Mouse (Mus musculus): ENCODE results near the gene Pbx1.

Gene Pbx1

DNA sequence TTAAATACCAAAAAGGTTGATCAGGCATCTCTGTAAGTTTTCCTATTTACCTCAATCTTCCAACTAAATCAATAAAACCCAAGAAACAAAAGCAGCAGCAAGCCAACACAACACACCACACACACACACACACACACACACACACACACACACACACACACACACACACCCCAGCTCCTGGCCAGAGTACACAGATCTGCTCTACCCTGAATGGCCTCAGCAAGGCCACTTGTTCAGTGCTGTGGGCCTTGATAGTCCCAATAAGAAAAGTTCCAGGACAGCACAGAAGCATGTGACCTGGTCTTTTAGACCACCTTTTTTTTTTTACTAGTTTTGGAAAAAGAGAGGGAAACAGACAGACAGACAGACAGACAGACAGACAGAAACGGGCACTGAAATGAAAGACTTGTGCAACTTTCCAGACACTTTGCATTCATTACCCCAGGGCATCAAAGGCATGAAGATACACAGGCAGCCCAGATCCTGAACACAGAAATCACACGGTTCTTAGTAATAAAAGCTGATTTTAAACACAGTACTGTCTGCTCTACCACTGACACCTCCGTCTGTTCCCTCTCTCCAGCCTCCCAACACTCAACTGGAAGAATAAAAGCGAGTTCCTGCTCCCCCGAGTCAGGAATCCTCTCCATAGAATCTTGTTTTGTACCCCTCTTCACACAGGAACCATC is 6.9 kb downstream of the Pbx1 start:
- no peak for DNase-seq (ENCODE audit: low spot score)

DNA sequence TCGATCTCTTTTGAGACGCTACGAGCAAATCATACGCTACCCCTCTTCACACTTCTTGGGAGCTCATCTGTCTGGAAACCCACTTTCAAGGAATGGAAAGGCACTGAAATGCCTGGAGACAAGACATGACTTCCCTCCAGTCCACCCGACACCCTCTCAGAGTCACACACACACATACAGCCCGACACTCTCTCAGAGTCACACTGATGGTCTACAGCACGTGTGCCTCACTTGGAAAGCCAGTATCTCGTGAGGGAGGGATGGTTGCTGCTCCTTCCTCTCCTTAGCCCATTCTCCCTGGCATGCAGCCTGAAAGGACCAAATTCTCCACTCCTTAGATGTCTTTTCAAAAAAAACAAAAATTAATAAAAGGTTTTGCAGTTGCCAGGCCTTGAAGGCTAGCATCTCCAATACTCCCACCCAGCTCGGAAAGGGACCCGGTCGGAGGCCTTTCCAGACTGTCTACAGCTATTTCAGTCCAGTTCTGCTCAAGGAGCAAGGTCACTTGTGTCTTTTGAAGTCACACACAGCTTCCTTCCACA is 8.6 kb downstream of the Pbx1 start:
- DNase-seq (ENCODE audit: low spot score), result peak; percentile 46

DNA sequence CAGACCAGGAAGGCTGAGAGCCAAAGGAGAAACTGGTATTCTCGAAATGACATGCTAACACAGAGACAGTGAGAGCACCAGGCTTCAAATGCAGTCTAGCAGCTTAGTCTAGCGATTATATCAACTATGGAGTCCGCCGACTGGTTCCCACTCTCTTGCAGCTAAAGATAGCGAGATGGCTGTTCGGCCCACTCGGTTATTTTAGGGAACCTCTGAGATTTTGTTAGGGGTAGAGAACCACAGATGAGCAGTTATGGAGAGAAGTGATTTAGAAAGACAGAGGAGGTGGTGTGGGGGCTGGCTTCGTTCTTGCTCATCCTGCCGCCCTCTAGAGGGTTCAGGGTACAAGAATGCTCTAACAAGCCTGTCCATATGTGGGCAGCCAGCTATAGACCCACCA is 13.2 kb downstream of the Pbx1 start:
- no peak for DNase-seq (ENCODE audit: low spot score)

DNA sequence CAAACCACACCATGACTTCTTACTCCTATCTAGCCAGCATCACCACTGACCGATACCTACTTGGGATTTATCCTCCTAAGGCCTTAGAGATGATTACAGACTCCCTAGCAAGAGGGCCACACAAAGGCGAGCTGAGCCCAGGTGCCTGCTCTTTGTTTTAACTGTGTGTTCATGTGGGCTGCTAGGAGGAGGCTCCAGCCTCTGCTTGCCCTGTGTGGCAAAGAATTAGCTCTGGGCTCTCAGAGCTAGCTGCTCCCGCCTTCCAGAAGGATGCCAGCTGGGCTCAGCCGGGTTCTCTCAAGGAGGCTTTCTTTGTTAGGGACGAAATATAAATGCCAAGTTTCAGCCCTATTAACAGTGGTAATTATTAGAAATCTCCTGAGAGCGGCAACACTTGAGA is 14.4 kb downstream of the Pbx1 start:
- no peak for DNase-seq (ENCODE audit: low spot score)

DNA sequence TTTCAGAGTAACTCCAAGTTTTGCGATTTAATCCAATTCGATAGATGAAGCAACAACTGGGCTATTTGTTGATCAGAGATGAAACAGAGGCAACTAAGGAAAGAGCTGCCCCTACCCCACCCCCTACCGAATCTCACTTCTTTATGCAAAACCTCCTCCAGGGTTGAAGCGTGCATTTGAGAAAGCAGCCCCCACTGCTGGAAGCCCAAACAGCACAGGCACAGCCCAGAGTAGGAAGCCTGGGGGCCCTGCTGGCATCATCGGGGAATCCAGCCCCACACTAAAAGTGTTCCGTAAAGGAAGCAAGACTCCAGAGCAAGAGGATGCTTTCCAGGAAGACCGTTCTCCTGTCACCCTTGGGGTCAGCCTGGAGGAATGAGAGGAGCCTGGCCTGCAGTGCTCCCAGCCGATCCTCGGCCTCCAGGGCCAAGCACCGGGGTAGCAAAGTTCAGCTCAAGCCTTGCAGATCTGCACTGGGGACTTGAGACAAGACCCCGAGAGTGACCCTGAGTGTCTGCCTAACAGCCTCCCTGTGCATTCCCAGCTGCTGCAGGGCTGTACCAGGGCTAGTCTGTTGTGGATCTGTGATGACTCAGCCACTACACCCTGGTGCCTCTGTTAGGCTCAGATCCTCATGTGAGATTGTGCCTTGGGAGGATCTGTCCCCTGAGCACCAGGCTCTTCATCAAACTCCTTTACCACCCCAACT is 15.2 kb downstream of the Pbx1 start:
- no peak for DNase-seq (ENCODE audit: low spot score)

DNA sequence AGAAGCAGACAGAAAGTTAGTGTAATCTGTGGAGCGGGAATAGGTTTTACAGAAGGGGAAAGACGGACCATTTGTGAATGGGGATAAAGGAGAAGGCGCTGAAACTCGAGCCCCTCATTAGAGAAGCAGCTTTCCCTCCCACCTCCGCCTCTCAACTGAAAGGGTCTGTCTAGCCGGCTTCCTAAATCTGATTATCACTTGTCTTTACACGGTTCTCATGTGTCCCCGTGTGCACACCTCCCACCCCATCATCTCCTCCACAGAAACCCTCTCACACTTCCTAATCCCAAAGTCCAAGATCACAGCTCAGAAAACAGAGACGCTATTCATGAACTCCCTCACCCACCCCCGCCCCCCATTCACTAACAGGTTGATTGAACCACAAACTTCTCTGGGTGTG is 21.5 kb downstream of the Pbx1 start:
- no peak for DNase-seq (ENCODE audit: low spot score)

DNA sequence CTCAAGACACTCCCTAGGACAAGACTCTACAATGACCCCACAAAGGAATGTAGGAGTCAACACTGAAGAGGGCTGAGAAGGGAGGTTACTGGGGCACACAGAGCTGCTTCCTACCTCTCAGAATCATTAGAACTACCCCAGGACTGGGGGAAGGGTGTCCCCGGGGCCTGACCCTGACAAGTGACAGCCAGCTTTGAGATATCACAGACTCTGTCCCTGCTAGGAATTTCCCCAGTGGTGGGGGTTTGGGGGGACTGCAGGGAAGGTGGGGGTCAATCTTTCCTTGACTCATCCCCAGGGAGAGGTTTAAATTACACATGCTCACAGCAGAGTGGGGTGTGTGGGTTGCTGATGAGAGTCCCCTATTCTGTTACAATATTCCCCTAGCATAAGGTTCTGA is 22.0 kb downstream of the Pbx1 start:
- no peak for DNase-seq (ENCODE audit: low spot score)

DNA sequence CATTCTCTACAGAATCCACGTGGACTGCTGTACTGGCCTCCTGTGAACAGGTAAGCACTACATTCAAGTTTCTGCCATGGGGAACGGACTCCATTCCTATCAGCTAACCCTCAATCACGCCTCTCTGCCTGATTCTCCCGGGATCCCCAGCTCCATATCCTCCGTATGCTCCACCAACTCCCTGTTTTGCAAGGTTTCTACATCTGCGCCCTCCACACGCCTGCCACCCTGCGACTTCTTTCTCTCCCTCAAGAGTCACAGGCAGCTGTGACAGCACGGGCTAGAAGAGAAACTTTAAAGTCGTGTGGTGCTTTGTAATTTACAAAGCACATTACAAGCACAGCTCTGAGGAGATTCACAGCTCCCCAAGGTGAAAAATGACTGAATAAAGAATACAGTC is 23.3 kb downstream of the Pbx1 start:
- no peak for DNase-seq (ENCODE audit: low spot score)

DNA sequence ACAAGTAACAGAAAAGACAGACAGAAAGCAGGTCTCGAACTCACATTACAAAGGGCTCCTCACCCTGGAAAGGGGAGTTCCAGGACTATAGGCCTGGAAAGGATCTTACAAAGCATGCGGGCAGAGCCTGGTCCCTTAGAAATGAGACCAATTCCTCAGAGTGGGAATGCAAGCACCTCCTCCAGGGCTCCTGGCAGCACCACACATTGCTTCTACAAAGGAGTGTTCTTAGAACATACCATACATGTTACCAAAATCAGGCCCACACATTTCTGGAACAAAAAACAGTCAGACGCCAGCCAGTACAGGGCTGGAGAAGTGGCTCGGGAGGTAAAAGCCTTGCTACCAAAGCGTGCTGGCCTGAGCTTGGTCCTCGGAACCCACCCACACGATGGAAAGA is 24.1 kb downstream of the Pbx1 start:
- DNase-seq (ENCODE audit: low spot score), result no peak

DNA sequence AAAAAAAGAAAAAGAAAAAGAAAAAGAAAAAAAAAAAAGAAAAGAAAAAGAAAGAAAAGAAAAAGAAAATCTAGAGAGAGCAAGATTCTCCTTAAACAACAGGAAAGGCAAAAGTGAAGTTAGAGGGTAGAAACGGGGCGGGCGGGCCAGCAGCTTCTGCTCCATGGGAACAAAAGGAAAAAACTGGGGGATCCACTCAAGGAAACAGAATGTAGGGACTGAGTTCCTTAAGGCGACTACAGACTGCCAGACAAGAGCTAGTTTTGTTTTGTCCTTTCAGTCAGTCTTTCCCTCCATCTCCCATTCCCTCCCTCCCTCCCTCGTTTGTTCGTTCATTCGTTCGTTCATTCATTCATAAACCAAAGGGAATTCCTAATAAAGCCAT is 25.8 kb downstream of the Pbx1 start:
- DNase-seq (ENCODE audit: low spot score), result no peak

DNA sequence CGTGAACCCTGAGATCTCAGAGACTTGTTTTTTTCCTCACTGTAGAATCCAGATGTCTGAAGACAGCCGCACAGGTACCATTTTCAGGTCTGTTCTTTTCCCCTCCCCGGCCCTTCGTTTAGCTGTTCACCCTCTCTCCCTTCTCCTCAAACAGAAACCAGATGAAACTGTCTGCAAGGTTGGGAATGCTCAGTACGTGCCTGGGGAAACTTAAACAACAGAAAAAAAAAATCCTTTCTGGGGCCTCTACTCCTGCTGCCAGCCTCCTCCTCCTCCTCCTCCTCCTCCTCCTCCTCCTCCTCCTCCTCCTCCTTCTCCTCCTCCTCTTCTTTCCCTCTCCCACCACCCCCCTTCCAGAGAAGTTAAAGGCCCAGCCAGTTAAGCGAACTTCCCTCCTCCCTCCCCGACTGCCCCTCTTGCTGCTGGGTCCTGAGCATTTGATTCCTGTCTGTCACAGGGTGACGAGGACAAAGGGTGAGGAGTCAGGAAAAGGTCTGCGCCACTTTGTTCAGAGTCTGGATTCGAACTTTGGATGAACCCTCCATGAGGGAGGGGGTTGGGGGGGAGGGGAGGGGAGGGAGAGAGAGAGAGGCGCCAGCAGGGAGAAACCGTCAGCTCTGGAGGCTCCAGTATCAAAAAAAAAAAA is 26.3 kb downstream of the Pbx1 start:
- no peak for DNase-seq (ENCODE audit: low spot score)

DNA sequence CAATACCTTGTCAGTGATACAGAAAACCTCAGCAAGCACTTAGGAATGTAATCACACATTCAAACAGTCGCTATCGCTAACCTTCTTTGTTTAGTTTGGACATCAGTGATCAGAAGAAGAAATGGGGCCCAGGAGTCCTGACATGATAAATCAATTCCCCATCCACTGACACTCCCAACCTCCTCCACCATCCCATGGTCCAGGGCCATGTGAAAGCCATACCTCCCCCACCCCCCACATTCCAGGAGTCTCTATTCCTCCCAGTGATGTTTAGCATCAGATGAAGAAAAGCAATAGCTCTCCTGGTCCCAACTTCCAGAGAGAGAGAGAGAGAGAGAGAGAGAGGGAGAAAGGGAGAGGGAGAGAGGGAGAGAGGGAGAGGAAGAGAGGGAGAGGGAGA is 28.5 kb downstream of the Pbx1 start:
- DNase-seq (ENCODE audit: low spot score), result no peak

DNA sequence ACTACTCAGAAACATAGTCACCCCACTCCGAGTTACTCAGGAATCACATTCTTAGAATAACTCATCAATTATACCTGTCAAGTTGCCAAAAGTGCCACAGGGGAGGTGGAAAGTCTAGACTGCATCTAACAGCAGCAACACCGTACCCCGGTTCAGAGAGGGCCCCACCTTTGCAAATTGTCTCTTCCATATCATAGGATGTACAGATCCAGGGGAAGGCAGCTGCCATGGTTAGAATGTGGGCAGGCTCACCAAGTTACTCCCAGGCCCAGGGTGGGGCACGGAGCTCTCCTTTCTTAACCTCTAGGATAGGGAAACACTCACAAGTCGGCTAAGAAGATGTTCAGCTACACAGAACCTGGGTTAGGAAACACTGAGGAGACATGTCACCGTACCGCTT is 29.4 kb downstream of the Pbx1 start:
- DNase-seq (ENCODE audit: low spot score), result no peak

DNA sequence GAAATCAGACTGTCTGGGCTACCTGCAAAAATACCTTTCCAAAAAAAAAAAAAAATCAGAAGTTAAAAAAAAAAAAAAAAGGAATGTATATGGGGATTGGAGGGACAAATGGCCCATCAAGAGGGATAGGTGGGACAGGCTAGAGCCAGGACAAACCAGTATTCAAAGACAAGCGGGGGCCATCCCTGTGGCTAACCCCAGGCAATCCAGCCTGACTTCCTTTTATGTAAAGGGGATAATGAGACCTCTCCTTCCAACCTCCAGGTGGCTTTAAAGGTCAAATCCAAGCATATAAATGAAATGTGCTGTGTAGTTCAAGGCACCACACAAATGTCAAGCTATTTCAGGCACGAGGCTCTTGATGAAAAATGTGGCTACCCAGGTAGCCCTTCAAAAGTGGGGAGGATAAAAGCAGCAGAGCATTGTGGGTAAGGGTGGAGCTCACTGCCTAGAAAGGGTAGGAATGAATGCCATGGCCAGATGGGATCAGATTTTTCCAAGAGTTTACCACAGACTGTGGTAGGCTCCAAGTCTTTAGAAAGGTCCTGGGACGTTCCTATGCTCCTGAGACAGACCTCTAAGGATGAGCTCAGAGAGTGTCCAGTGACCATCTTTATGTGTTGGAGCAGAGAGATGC is 36.4 kb downstream of the Pbx1 start:
- DNase-seq (ENCODE audit: low spot score), result no peak

DNA sequence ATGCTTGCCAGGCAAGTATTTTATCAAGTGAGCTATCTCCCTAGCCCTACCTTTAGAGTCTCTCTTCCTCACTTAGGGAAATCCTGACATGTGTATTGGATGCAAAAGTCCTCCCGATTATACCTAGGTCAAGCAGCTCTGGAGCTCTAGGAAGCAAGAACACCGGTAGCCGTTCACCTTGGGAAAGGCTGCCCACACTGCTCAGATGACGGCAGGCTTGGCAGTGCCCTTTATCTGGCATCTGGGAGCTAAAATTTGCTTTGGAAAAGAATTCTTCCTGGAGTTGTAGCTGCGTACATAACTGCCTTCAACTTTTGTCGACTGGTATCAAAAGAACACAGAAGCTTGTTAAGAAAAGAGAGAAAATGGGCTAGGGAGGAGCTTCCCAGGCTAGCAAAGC is 37.5 kb downstream of the Pbx1 start:
- no peak for DNase-seq (ENCODE audit: low spot score)

DNA sequence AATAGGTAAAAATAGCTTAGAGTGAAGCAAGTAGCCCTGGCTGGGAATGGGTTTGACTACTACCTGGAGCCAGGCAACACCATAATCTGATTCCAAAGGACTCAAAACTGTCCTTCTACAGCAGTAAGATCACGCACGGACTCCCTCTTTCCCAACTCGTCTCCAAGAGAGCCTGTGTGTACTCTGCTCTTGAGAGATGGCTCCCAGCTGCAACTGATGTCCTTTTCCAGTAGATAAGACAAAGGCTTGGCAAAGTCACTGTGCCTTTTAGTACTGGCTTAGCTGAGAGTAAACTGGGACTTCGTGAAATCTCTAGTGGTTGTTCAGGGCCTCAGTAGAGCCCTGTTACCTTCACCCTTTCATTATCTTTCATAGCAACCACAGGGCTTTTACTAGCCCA is 38.6 kb downstream of the Pbx1 start:
- no peak for DNase-seq (ENCODE audit: low spot score)

DNA sequence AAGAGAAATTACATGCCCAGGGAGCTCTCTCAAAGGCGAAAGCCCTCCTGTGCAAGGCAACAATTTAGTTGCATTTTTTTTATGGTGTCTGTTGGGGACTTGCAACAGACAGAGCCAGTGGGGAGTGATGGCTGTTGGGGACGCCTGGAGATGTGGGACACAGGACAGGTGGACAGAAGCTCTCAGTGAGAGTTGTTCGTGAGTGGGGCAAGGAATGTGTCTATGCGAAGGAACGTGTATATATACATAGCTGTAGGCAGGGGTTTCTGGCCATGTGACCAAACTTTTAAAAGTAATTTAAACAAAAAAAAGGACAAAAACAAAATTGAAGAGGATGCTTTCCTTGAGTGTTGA is 39.6 kb downstream of the Pbx1 start:
- no peak for DNase-seq (ENCODE audit: low spot score)

DNA sequence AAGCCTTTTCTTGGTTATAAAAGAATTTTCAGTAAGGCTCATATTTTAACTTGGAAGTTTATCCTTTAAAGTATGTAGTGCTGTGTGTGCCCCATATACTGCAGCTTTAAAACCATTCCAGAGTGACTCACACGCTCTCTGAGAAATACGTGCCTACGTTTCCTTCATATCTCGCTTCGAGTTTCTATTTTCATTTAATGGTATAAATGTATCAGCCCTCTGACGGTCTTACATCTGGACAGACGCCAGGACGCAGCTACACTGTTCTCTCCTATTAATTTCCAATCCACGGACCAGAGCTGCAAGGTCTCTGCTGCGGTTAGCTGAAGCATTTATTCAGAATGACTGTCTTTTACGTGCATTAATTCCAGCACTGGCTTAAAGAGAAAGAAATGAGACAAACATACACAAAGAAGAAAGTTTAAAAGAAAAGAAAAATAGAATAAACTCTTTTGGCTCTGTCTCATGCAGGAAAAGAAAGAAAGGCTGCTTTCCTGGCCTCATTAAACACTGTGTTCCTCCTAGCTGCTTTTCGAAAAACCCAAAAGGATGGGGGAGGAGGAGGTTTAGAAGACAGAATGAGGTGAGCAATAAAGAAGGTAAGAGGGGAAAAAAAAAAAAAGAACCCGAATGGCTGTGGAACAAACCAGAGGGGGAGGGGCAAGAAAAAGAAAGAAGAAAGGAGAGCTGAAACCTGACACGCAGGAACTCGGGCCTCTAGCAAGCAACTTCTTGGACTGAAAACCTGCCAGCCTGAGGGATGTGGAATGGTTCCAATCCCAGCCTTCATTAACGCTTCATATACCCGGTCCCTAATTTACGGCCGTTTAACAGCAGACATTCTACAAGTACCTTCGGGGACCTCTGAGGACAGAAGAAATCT is 40.2 kb downstream of the Pbx1 start:
- DNase-seq (ENCODE audit: low spot score), result no peak

DNA sequence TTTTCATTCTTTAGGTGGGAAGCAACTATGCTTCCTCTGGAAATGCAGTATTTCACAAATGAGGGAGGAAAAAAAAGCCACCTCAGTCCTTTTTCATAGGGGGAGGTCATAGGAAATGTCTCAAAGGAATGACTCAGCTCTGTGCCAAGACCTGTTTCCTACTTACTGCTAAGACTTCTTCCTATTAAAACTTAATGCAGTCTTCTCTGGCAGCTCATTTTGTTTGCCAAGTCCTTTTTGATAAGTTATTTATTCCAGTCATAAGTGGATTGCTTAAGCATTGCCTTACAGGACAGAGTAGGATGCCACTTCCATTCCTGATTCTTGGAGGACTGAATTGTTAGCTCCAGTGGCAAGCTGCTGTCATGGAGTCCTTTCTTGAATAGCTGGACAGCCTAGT is 41.3 kb downstream of the Pbx1 start:
- no peak for DNase-seq (ENCODE audit: low spot score)

DNA sequence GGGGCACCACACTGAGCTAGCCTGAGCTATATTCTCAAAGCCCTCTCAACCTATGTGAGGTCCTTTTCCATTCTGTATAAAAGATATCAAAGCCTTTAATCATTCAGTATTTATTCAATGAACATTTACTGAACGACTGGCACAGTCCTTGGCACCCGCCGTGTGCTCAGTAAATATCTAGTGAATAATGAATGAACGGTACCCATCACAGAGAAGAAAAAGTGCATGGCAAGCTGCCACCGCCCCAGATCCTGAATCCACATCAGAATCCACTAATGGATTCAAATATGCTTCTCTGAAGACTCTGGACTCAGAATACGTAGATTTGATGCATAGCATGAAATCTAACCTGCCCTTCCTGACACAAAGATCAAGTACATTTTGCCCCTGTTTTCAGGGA is 45.9 kb downstream of the Pbx1 start:
- no peak for DNase-seq (ENCODE audit: low spot score)

DNA sequence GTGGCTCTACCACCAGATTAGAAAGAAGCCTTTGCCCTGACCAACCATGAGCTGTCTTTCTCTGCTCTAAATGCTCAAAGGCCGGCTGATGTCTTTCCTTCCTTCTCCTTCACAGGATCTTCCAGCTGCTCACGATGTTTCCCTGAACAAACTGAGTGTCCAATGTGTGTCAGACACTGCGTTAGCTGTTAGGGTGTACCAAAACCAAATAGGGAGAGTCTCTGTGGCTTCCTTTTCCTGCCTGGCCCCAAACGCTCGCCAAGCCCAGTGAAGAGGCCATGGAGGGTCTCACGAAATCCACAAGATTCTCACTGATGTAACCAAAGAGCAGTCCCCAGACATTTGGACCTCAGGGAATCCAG is 47.5 kb downstream of the Pbx1 start:
- no peak for DNase-seq (ENCODE audit: low spot score)

Data from testis, postnatal 10 days (tissue).